Mouse (Mus musculus): ENCODE data around the gene Il6st. TPM values are rescaled to one million over a fixed set of nuclear protein-coding genes. Genes with fewer than 3 reads are reported as not detected.

Gene Il6st
- 30.9 and 33.6 TPM in 2 replicates for polyA plus RNA-seq (2012; rRNA removed)

- H3K4me3 ChIP-seq (ENCODE audit: insufficient read depth, low read depth, low read length) = peak within 1 kb of the TSS; percentile 91
- peak; percentile 45 for TF ChIP-seq POLR2A (IDR thresholded peaks at IDR 0.05; ENCODE audit: low read depth, low read length)
- TF ChIP-seq CTCF (conservative IDR thresholded peaks at IDR 0.05; ENCODE audit: insufficient read depth, insufficient read length, low read depth, low read length) = no peak
- peak; percentile 99 for DNase-seq
- H3K27me3 ChIP-seq (replicated peaks; ENCODE audit: control insufficient read depth, insufficient read depth, low read length) = no peaks in the 10 kb centered on the region
- WGBS = under 1% methylated on average over 77 of the region's 85 CpGs
- H3K4me1 ChIP-seq (ENCODE audit: control insufficient read depth, insufficient read depth, low read length) = peaks cover 17% of the 10 kb centered on the region
- H3K27ac ChIP-seq (ENCODE audit: insufficient read depth, low read depth, low read length) = peak within 1 kb of the TSS; percentile 98
- H3K36me3 ChIP-seq (ENCODE audit: control insufficient read depth, insufficient read depth, low read length) = no peaks in the 10 kb centered on the region
These were observed at the start of gene Il6st for GRCm38 (mm10) chr13:112463868-112464625. Gene Il6st (plus strand): TSS chr13:112464070.

GRCm38 (mm10) chr13:112415896-112416295 lies 48.0 kb upstream of the Il6st start:
- 0 out of 2 replicates have a peak, but pooled peaks cover 2% of the 10 kb centered on the region for H3K4me1 ChIP-seq (ENCODE audit: control insufficient read depth, insufficient read depth, low read length)
- H3K27me3 ChIP-seq (replicated peaks; ENCODE audit: control insufficient read depth, insufficient read depth, low read length) = no peaks in the 10 kb centered on the region
- H3K4me3 ChIP-seq (ENCODE audit: insufficient read depth, low read depth, low read length) = no peak overlapping the region
- TF ChIP-seq CTCF (conservative IDR thresholded peaks at IDR 0.05; ENCODE audit: insufficient read depth, insufficient read length, low read depth, low read length) (no peak), POLR2A (IDR thresholded peaks at IDR 0.05; ENCODE audit: low read depth, low read length) (no peak)
- H3K36me3 ChIP-seq (ENCODE audit: control insufficient read depth, insufficient read depth, low read length) = no peaks in the 10 kb centered on the region
- DNase-seq = no peak
- WGBS = 84% methylated on average over 6 of the region's 6 CpGs
- H3K27ac ChIP-seq (ENCODE audit: insufficient read depth, low read depth, low read length) = peak overlapping the region; percentile 35; the same call in 1 of the 2 replicates

- no peak for DNase-seq
- H3K27ac ChIP-seq (ENCODE audit: insufficient read depth, low read depth, low read length) = peak overlapping the region; percentile 50; the same call in 1 of the 2 replicates
These were observed 47.3 kb upstream of the Il6st start for GRCm38 (mm10) chr13:112416410-112417162.

GRCm38 (mm10) chr13:112417163-112417523 lies 46.7 kb upstream of the Il6st start:
- 59% methylated on average over 4 of the region's 4 CpGs for WGBS
- no peak overlapping the region for H3K27ac ChIP-seq (ENCODE audit: insufficient read depth, low read depth, low read length)
- no peak for TF ChIP-seq POLR2A (IDR thresholded peaks at IDR 0.05; ENCODE audit: low read depth, low read length)
- no peak for TF ChIP-seq CTCF (conservative IDR thresholded peaks at IDR 0.05; ENCODE audit: insufficient read depth, insufficient read length, low read depth, low read length)
- no peaks in the 10 kb centered on the region for H3K27me3 ChIP-seq (replicated peaks; ENCODE audit: control insufficient read depth, insufficient read depth, low read length)
- peak; percentile 33 for DNase-seq
- H3K36me3 ChIP-seq (ENCODE audit: control insufficient read depth, insufficient read depth, low read length) = no peaks in the 10 kb centered on the region
- 0 out of 2 replicates have a peak, but pooled peaks cover 2% of the 10 kb centered on the region for H3K4me1 ChIP-seq (ENCODE audit: control insufficient read depth, insufficient read depth, low read length)
- no peak overlapping the region for H3K4me3 ChIP-seq (ENCODE audit: insufficient read depth, low read depth, low read length)

More at GRCm38 (mm10) chr13:112416410-112417162, 47.3 kb upstream of the Il6st start:
- no peak for TF ChIP-seq POLR2A (IDR thresholded peaks at IDR 0.05; ENCODE audit: low read depth, low read length)
- no peak for TF ChIP-seq CTCF (conservative IDR thresholded peaks at IDR 0.05; ENCODE audit: insufficient read depth, insufficient read length, low read depth, low read length)
- Histone ChIP-seq H3K4me1 (ENCODE audit: control insufficient read depth, insufficient read depth, low read length) (0 out of 2 replicates have a peak, but pooled peaks cover 2% of the 10 kb centered on the region), H3K4me3 (ENCODE audit: insufficient read depth, low read depth, low read length) (no peak overlapping the region), H3K27me3 (replicated peaks; ENCODE audit: control insufficient read depth, insufficient read depth, low read length) (no peaks in the 10 kb centered on the region), H3K36me3 (ENCODE audit: control insufficient read depth, insufficient read depth, low read length) (no peaks in the 10 kb centered on the region)
- WGBS = 31% methylated on average over 8 of the region's 8 CpGs

GRCm38 (mm10) chr13:112417861-112418423 lies 45.9 kb upstream of the Il6st start:
- no peak for DNase-seq
- Histone ChIP-seq H3K36me3 (ENCODE audit: control insufficient read depth, insufficient read depth, low read length) (no peaks in the 10 kb centered on the region), H3K27ac (ENCODE audit: insufficient read depth, low read depth, low read length) (no peak overlapping the region), H3K4me1 (ENCODE audit: control insufficient read depth, insufficient read depth, low read length) (0 out of 2 replicates have a peak, but pooled peaks cover 2% of the 10 kb centered on the region), H3K27me3 (replicated peaks; ENCODE audit: control insufficient read depth, insufficient read depth, low read length) (no peaks in the 10 kb centered on the region), H3K4me3 (ENCODE audit: insufficient read depth, low read depth, low read length) (no peak overlapping the region)
- WGBS = 76% methylated on average over 2 of the region's 2 CpGs
- no peak for TF ChIP-seq POLR2A (IDR thresholded peaks at IDR 0.05; ENCODE audit: low read depth, low read length)
- TF ChIP-seq CTCF (conservative IDR thresholded peaks at IDR 0.05; ENCODE audit: insufficient read depth, insufficient read length, low read depth, low read length) = no peak

GRCm38 (mm10) chr13:112418595-112418994 lies 45.3 kb upstream of the Il6st start:
- H3K36me3 ChIP-seq (ENCODE audit: control insufficient read depth, insufficient read depth, low read length) = no peaks in the 10 kb centered on the region
- no peaks in the 10 kb centered on the region for H3K27me3 ChIP-seq (replicated peaks; ENCODE audit: control insufficient read depth, insufficient read depth, low read length)
- H3K4me1 ChIP-seq (ENCODE audit: control insufficient read depth, insufficient read depth, low read length) = 0 out of 2 replicates have a peak, but pooled peaks cover 2% of the 10 kb centered on the region
- DNase-seq = no peak
- TF ChIP-seq CTCF (conservative IDR thresholded peaks at IDR 0.05; ENCODE audit: insufficient read depth, insufficient read length, low read depth, low read length) (no peak), POLR2A (IDR thresholded peaks at IDR 0.05; ENCODE audit: low read depth, low read length) (no peak)
- 95% methylated on average over 4 of the region's 4 CpGs for WGBS
- no peak overlapping the region for H3K27ac ChIP-seq (ENCODE audit: insufficient read depth, low read depth, low read length)
- H3K4me3 ChIP-seq (ENCODE audit: insufficient read depth, low read depth, low read length) = no peak overlapping the region
